Mouse (Mus musculus) adrenal gland, postnatal 4 days (tissue): ENCODE measurements around the gene Ush2a. TPM values are rescaled to one million over a fixed set of nuclear protein-coding genes. Genes with fewer than 3 reads are reported as not detected.

Experiments
- DNase-seq, 2 experiments: peaks; one replicate each; pipeline ENCODE4 v3.0.0; 2021 to 2022; ENCODE audit warnings: low spot score in 2 of 2, mixed read lengths in 2 of 2
- total RNA-seq, 2 experiments: library from RNA; stranded (reverse); gene quantifications; 2 replicates each; pipeline ENCODE4 v1.2.3; 2021

Ush2a gene
- total RNA-seq, 2 experiments from 2014 or later = 0.08 to 0.17 TPM

GRCm38 (mm10) chr1:188660882-188661281 lies 399.1 kb downstream of the Ush2a start:
- DNase-seq = no peak

- no peak for DNase-seq
Measured at GRCm38 (mm10) chr1:188667460-188667859, 405.6 kb downstream of the Ush2a start.

- no peak for DNase-seq
Measured at GRCm38 (mm10) chr1:188668513-188668912, 406.7 kb downstream of the Ush2a start.

GRCm38 (mm10) chr1:188672871-188673270 lies 411.0 kb downstream of the Ush2a start:
- no peak for DNase-seq

- no peak for DNase-seq
Measured at GRCm38 (mm10) chr1:188674640-188675510, 413.1 kb downstream of the Ush2a start.

GRCm38 (mm10) chr1:188675511-188675863 lies 413.7 kb downstream of the Ush2a start:
- DNase-seq = no peak

- DNase-seq = no peak
Measured at GRCm38 (mm10) chr1:188678189-188678588, 416.4 kb downstream of the Ush2a start.

- DNase-seq = no peak
Measured at GRCm38 (mm10) chr1:188686362-188686761, 424.5 kb downstream of the Ush2a start.

GRCm38 (mm10) chr1:188696295-188696694 lies 434.5 kb downstream of the Ush2a start:
- DNase-seq = no peak

GRCm38 (mm10) chr1:188708176-188708575 lies 446.4 kb downstream of the Ush2a start:
- DNase-seq = no peak

GRCm38 (mm10) chr1:188708694-188709093 lies 446.9 kb downstream of the Ush2a start:
- no peak for DNase-seq

GRCm38 (mm10) chr1:188714131-188714530 lies 452.3 kb downstream of the Ush2a start:
- no peak for DNase-seq

- DNase-seq = no peak
Measured at GRCm38 (mm10) chr1:188714941-188715340, 453.1 kb downstream of the Ush2a start.

GRCm38 (mm10) chr1:188716886-188717285 lies 455.1 kb downstream of the Ush2a start:
- no peak for DNase-seq

- DNase-seq = no peak
Measured at GRCm38 (mm10) chr1:188725122-188725995, 463.5 kb downstream of the Ush2a start.

GRCm38 (mm10) chr1:188726937-188727336 lies 465.1 kb downstream of the Ush2a start:
- no peak for DNase-seq

GRCm38 (mm10) chr1:188728625-188729024 lies 466.8 kb downstream of the Ush2a start:
- DNase-seq = no peak

GRCm38 (mm10) chr1:188729179-188729578 lies 467.4 kb downstream of the Ush2a start:
- no peak for DNase-seq

GRCm38 (mm10) chr1:188734741-188735266 lies 473.0 kb downstream of the Ush2a start:
- no peak for DNase-seq

GRCm38 (mm10) chr1:188742971-188743370 lies 481.1 kb downstream of the Ush2a start:
- no peak for DNase-seq

GRCm38 (mm10) chr1:188755031-188755430 lies 493.2 kb downstream of the Ush2a start:
- no peak for DNase-seq

- DNase-seq = no peak
Measured at GRCm38 (mm10) chr1:188760515-188760914, 498.7 kb downstream of the Ush2a start.
